Mouse (Mus musculus) heart, postnatal 36 days (tissue): ENCODE measurements around the gene Oxnad1. TPM values are rescaled to one million over a fixed set of nuclear protein-coding genes. Genes with fewer than 3 reads are reported as not detected.

Source experiments
- DNase-seq, 2 experiments: peaks; one replicate each; pipeline ENCODE4 v3.0.0; 2021 to 2022
- intact Hi-C: fragments of 180-260 bp; cut with DNase I; formaldehyde crosslinking; loops from one replicate; pipeline ENCODE4 v1.15.1; 2025
- total RNA-seq, 2 experiments: library from RNA; stranded (reverse); gene quantifications; 2 replicates each; pipeline ENCODE4 v1.2.3; 2021

Gene Oxnad1
- total RNA-seq: 10 to 100 TPM; 46.7 to 57.4 TPM

- intact Hi-C loops: loop anchor here (2.0 to 10.0 kb wide), 4 partner anchors 74 to 870 kb away; partner anchors contain the start of genes Bap1, Btd, Gm49387 and Hacl1
- no peak for DNase-seq
Observed at GRCm38 (mm10) chr14:32084761-32085485, at the start of gene Oxnad1. Gene Oxnad1, plus strand, starts transcription at chr14:32085374.

- no peak for DNase-seq
- intact Hi-C loops: no loop called here
Observed at GRCm38 (mm10) chr14:32036482-32036881, 48.7 kb upstream of the Oxnad1 start.

GRCm38 (mm10) chr14:32037661-32038252, 47.4 kb upstream of the Oxnad1 start:
- intact Hi-C loops: no loop called here
- no peak for DNase-seq

GRCm38 (mm10) chr14:32042108-32042507, 43.1 kb upstream of the Oxnad1 start:
- DNase-seq: no peak
- intact Hi-C loops: no loop called here

GRCm38 (mm10) chr14:32046357-32046756, 38.8 kb upstream of the Oxnad1 start:
- DNase-seq: no peak
- intact Hi-C loops: no loop called here

- DNase-seq: no peak
- intact Hi-C loops: no loop called here
Observed at GRCm38 (mm10) chr14:32050171-32050570, 35.0 kb upstream of the Oxnad1 start.

GRCm38 (mm10) chr14:32053895-32054294, 31.3 kb upstream of the Oxnad1 start:
- DNase-seq: no peak
- intact Hi-C loops: no loop called here

- intact Hi-C loops: no loop called here
Observed at GRCm38 (mm10) chr14:32054788-32055187, 30.4 kb upstream of the Oxnad1 start.

GRCm38 (mm10) chr14:32055781-32056180, 29.4 kb upstream of the Oxnad1 start:
- intact Hi-C loops: no loop called here
- DNase-seq: no peak

More at GRCm38 (mm10) chr14:32054788-32055187, 30.4 kb upstream of the Oxnad1 start:
- DNase-seq: no peak

- peak in 1 of 2 experiments; percentile 68 for DNase-seq
Observed at GRCm38 (mm10) chr14:32056675-32057074, 28.5 kb upstream of the Oxnad1 start.

GRCm38 (mm10) chr14:32057664-32058063, 27.5 kb upstream of the Oxnad1 start:
- intact Hi-C loops: no loop called here
- no peak for DNase-seq

More at GRCm38 (mm10) chr14:32056675-32057074, 28.5 kb upstream of the Oxnad1 start:
- intact Hi-C loops: no loop called here

- DNase-seq: no peak
- intact Hi-C loops: no loop called here
Observed at GRCm38 (mm10) chr14:32061398-32061797, 23.8 kb upstream of the Oxnad1 start.

GRCm38 (mm10) chr14:32072807-32073206, 12.4 kb upstream of the Oxnad1 start:
- no peak for DNase-seq
- intact Hi-C loops: no loop called here

GRCm38 (mm10) chr14:32073211-32073685, 11.9 kb upstream of the Oxnad1 start:
- intact Hi-C loops: no loop called here
- peak; percentile 56 to 70 for DNase-seq

- no peak for DNase-seq
- intact Hi-C loops: loop anchor here (2.0 kb wide), 1 partner anchor 417 kb away; no protein-coding TSS in a partner anchor
Observed at GRCm38 (mm10) chr14:32073901-32074300, 11.3 kb upstream of the Oxnad1 start.

- intact Hi-C loops: loop anchor here (1.0 to 2.0 kb wide), 3 partner anchors 44 to 282 kb away; no protein-coding TSS in a partner anchor
- DNase-seq: peak; percentile 76 to 84
Observed at GRCm38 (mm10) chr14:32076896-32077575, 8.1 kb upstream of the Oxnad1 start.

GRCm38 (mm10) chr14:32081026-32081425, 4.1 kb upstream of the Oxnad1 start:
- DNase-seq: no peak
- intact Hi-C loops: loop anchor here (5.0 to 10.0 kb wide), 3 partner anchors 439 to 866 kb away; partner anchors contain the start of genes Bap1, Btd, Gm49387 and Hacl1

GRCm38 (mm10) chr14:32082891-32083290, 2.3 kb upstream of the Oxnad1 start:
- intact Hi-C loops: loop anchor here (5.0 to 10.0 kb wide), 3 partner anchors 441 to 868 kb away; partner anchors contain the start of genes Bap1, Btd, Gm49387 and Hacl1
- no peak for DNase-seq

- intact Hi-C loops: loop anchor here (5.0 to 10.0 kb wide), 3 partner anchors 441 to 869 kb away; partner anchors contain the start of genes Bap1, Btd, Gm49387 and Hacl1
- DNase-seq: no peak
Observed at GRCm38 (mm10) chr14:32083466-32083865, 1.7 kb upstream of the Oxnad1 start.

- peak; percentile 99 to 100 for DNase-seq
- intact Hi-C loops: loop anchor here (2.0 to 10.0 kb wide), 3 partner anchors 73 to 871 kb away; partner anchors contain the start of genes Bap1, Ncoa4, Nisch and Phf7
Observed at GRCm38 (mm10) chr14:32085486-32086201, 470 bp downstream of the Oxnad1 start, which contains the start of gene Dph3. Gene Dph3, minus strand, starts transcription at chr14:32085729.
